Mouse (Mus musculus) embryonic facial prominence, embryonic 11.5 days (tissue): ENCODE data around the gene Aym1. TPM values are rescaled to one million over a fixed set of nuclear protein-coding genes. Genes with fewer than 3 reads are reported as not detected.

Experiments used
- ATAC-seq: fragments of 200-750 bp; cut with Nextera tagmentation; replicated peaks from 2 replicates; pipeline ENCODE4 v1.8.0; 2017; ENCODE audit warnings: low read depth; ENCODE audit not compliant: insufficient number of reproducible peaks, low FRiP score, low TSS enrichment
- DNase-seq: peaks from one replicate; pipeline ENCODE4 v3.0.0-alpha.2; 2015; ENCODE audit warnings: low spot score
- H3K27ac ChIP-seq: fragments of 300-500 bp; sonication (generic); replicated peaks from 2 replicates; pipeline ENCODE4 v1.5.1; 2014; ENCODE audit warnings: mild to moderate bottlenecking, low read depth, low read length, control low read depth
- H3K27me3 ChIP-seq: fragments of 300-500 bp; sonication (generic); 2 replicates; pipeline ENCODE4 v1.6.1; 2014; ENCODE audit warnings: mild to moderate bottlenecking, low read length, moderate library complexity, mixed read lengths; ENCODE audit not compliant: control insufficient read depth, insufficient read depth
- H3K36me3 ChIP-seq: fragments of 300-500 bp; sonication (generic); replicated peaks from 2 replicates; pipeline ENCODE4 v1.6.1; 2014; ENCODE audit warnings: low read depth, mild to moderate bottlenecking, low read length, moderate library complexity, mixed read lengths; ENCODE audit not compliant: control insufficient read depth, insufficient read depth
- H3K4me1 ChIP-seq: fragments of 300-500 bp; sonication (generic); 2 replicates; pipeline ENCODE4 v1.6.1; 2014; ENCODE audit warnings: low read length, mixed read lengths; ENCODE audit not compliant: control insufficient read depth, insufficient read depth
- H3K4me2 ChIP-seq: fragments of 300-500 bp; sonication (generic); 2 replicates; pipeline ENCODE4 v1.6.1; 2014; ENCODE audit warnings: low read depth, mild to moderate bottlenecking, control low read depth, low read length, moderate library complexity
- H3K4me3 ChIP-seq: fragments of 300-500 bp; sonication (generic); 2 replicates; pipeline ENCODE4 v1.5.1; 2014; ENCODE audit warnings: low read depth, low read length, control low read depth
- H3K9ac ChIP-seq: fragments of 300-500 bp; sonication (generic); replicated peaks from 2 replicates; pipeline ENCODE4 v1.6.1; 2014; ENCODE audit warnings: mild to moderate bottlenecking, control low read depth, low read length
- H3K9me3 ChIP-seq: fragments of 300-500 bp; sonication (generic); replicated peaks from 2 replicates; pipeline ENCODE4 v1.6.1; 2016; ENCODE audit warnings: mild to moderate bottlenecking, low read length, inconsistent platforms, mixed read lengths; ENCODE audit not compliant: control insufficient read depth
- whole genome bisulfite sequencing: fragments of 180-500 bp; shearing (Covaris S2); extraction: QIAGEN DNeasy Blood & Tissue Kit; methylation state at CpG from one replicate; pipeline ENCODE4 v1.1.7; 2014; 5-methylcytosine and 5-hydroxymethylcytosine counted together
- microRNA-seq: library from miRNA; unstranded; fragments of <30 nt; microRNA quantifications from one replicate; pipeline ENCODE4, GENCODE M21; 2016; ENCODE audit warnings: borderline number of aligned reads
- polyA plus RNA-seq: library from polyadenylated mRNA; unstranded; fragments of >200 nt; fragmentation: Nextera tagmentation; extraction: Ambion mirVana; gene quantifications from 2 replicates; pipeline ENCODE4 v1.2.1, GENCODE M21; 2014

The Aym1 gene
- polyA plus RNA-seq, 1 experiment from 2014 or later = not detected

DNA sequence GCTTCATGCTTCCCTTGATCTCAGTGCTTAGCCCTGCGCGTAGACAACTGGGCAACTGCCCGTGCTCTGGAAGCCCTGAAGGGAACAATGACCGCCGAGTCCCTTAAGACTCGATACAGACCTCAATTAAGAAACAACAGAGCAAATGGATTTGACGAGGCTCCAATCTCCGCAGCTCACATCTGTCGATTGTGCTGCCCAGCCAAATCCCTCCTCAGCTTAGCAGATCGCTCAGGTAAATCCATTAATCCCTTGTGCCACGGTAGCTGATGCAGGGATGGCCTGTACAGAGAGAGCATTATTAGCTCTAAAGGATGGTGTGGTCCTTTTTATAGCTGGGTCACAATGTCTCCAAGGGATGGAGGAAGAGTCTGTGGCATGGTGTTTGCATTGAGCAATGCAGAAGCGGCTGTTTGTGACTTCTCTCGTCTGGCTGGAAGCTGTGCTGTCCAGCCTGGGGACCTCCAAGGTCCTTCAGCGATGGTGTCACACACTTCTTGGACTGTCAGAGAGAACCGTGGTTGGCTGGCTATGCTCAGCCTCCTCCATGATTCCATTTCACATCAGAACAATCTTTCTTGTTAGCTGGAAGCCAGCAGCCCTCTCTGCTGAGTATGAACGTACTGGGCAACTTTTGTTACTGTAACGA, 39.3 kb downstream of the Aym1 start:
- no peaks in the 10 kb centered on the region; the same call in 1 of the 2 replicates for H3K27me3 ChIP-seq
- H3K9me3 ChIP-seq = no peaks in the 10 kb centered on the region; the same call in 1 of the 2 replicates
- WGBS = 76% methylated on average over 17 of the region's 17 CpGs
- no peak overlapping the region for H3K4me3 ChIP-seq
- no peak overlapping the region for H3K27ac ChIP-seq
- ATAC-seq = no peak
- H3K4me2 ChIP-seq = no peak overlapping the region
- no peak overlapping the region for H3K9ac ChIP-seq
- no peaks in the 10 kb centered on the region for H3K4me1 ChIP-seq
- DNase-seq = no peak
- H3K36me3 ChIP-seq = no peaks in the 10 kb centered on the region

DNA sequence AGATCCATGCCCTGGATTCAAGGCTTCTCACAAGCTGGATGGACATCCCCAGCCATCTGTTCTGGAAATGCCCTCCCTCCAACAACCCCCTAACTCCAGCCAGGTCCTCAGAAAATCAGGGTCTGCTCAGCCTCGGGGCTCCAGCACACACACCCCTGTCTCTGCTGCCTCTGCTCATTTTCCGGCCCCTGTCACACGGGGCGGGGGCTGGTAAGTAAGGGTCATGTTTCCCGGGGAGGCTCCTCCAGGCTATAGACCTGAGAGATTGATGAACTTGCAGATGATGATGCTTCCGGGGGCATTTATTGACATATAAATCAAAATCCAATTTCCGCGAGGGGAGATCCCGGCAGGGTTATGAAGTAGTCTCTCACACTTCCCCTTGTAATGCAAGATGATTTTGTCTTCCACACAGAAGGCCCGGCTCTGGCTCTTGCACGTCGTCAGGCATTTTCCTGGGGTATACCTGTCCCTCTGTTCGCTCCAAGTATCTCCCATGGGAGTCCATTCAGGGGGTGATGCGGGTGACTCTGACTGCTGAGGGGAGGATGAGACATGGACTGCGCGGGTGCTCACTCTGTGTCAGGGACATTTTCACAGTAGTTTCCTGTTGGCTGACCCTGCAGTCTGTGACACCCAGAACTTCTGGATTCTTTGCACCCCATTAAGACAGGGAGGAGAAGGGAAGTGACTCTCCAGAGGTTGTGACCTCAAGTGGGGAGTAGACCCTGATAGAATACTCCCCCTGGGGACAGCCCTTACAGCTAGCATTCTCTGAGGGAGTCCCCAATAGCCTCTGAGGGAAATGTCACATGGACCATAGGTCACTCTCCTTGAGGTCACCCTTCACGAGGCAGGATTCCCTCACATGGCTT, 40.6 kb downstream of the Aym1 start:
- H3K4me2 ChIP-seq = no peak overlapping the region
- DNase-seq = no peak
- H3K9me3 ChIP-seq = no peaks in the 10 kb centered on the region; the same call in 1 of the 2 replicates
- no peak overlapping the region for H3K4me3 ChIP-seq
- no peak overlapping the region for H3K27ac ChIP-seq
- no peak overlapping the region for H3K9ac ChIP-seq
- no peaks in the 10 kb centered on the region for H3K36me3 ChIP-seq
- H3K27me3 ChIP-seq = no peaks in the 10 kb centered on the region; the same call in 1 of the 2 replicates
- ATAC-seq = no peak
- whole genome bisulfite sequencing = 80% methylated on average over 17 of the region's 17 CpGs
- no peaks in the 10 kb centered on the region for H3K4me1 ChIP-seq

DNA sequence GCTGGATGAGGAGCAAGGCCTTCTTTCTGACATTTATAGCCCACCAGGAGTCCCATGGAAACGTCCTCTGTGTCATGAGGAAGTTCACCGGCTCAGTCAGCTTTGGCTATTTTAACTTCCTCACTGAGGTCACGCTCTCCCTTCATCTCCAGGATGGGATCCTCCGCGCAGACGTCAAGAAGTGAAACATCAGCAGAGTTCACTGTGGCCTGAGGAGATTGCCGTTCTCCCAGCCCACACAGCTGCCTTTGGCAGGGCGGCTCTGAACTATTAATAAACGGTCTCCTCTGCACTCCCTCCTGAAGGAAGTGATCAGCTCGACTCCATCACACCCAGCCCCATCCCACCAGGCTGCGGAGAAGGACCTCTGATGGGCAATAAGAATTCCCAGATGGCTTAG, 45.6 kb downstream of the Aym1 start:
- no peaks in the 10 kb centered on the region for H3K27me3 ChIP-seq
- H3K36me3 ChIP-seq = no peaks in the 10 kb centered on the region
- no peak overlapping the region for H3K9ac ChIP-seq
- no peak overlapping the region for H3K4me2 ChIP-seq
- DNase-seq = no peak
- H3K4me1 ChIP-seq = no peaks in the 10 kb centered on the region
- no peak overlapping the region for H3K4me3 ChIP-seq
- ATAC-seq = no peak
- WGBS = 67% methylated on average over 11 of the region's 11 CpGs
- H3K9me3 ChIP-seq = no peaks in the 10 kb centered on the region; the same call in 1 of the 2 replicates
- H3K27ac ChIP-seq = no peak overlapping the region

DNA sequence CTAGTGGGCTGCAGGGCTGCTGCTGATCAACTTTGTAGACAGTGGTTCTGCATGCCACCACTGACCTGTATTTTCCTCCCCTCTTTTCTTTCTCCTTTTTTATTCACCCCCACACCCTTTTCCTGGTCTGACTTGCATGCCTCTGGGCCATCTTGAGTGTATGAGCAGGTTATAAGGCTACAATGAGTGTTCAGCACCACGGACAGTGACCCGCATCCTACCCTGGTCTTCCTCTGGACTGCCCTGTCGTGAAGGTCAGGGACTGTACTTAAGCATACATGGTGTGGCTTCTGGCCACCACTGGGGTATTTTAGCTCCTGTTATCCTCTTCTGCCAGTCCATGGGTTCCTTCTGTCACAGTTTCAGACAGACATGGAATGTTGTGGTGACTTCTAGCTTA, 50.3 kb downstream of the Aym1 start:
- Histone ChIP-seq H3K27me3 (no peaks in the 10 kb centered on the region), H3K9ac (no peak overlapping the region)
- 6% methylated on average over 3 of the region's 3 CpGs for WGBS

More for the DNA sequence above, 50.3 kb downstream of the Aym1 start:
- DNase-seq (peak; percentile 81), ATAC-seq (no peak)
- H3K36me3 ChIP-seq = no peaks in the 10 kb centered on the region
- H3K4me1 ChIP-seq = no peaks in the 10 kb centered on the region
- no peak overlapping the region for H3K27ac ChIP-seq
- H3K9me3 ChIP-seq = no peaks in the 10 kb centered on the region
- H3K4me2 ChIP-seq = no peak overlapping the region
- H3K4me3 ChIP-seq = no peak overlapping the region

Small RNAs within 50 kb of the gene (microRNA-seq; reads per million reads assigned to microRNA genes)
- gene Mir7229 (not detected), gene Mir7230 (not detected)

Other genes starting within 250 kb of the Aym1 start
- 1.4 and 1.7 TPM in 2 replicates for gene 2900026A02Rik, start 136.1 kb upstream of the Aym1 start, polyA plus RNA-seq
- 0.33 and 0.70 TPM in 2 replicates for gene Tmem211, start 130.4 kb upstream of the Aym1 start, polyA plus RNA-seq
- gene Sgsm1, start 46.5 kb upstream of the Aym1 start, polyA plus RNA-seq = 6.8 and 7.4 TPM in 2 replicates
- gene Wscd2, start 133.0 kb downstream of the Aym1 start, polyA plus RNA-seq = 2.2 and 2.7 TPM in 2 replicates